Mouse (Mus musculus): ENCODE measurements around the gene Emc6. TPM values are rescaled to one million over a fixed set of nuclear protein-coding genes. Genes with fewer than 3 reads are reported as not detected.
A peak's percentile ranks its signal among the peaks of the same experiment; 100 is the strongest.

Emc6 gene
- polyA plus RNA-seq (2014; fragmentation: Nextera tagmentation; extraction: Ambion mirVana), result 95.2 and 111 TPM in 2 replicates

- no peaks in the 10 kb centered on the region for H3K27me3 ChIP-seq (ENCODE audit: control insufficient read depth, insufficient read depth, low read length)
- peak within 1 kb of the TSS; percentile 81 for H3K27ac ChIP-seq (replicated peaks; ENCODE audit: low read depth, low read length)
- peak within 1 kb of the TSS; percentile 69 for H3K4me2 ChIP-seq (ENCODE audit: low read depth, severe bottlenecking)
- H3K9ac ChIP-seq (ENCODE audit: low read length), result peak within 1 kb of the TSS; percentile 89
- no peaks in the 10 kb centered on the region for H3K9me3 ChIP-seq (ENCODE audit: control insufficient read depth, low read length)
- ATAC-seq (ENCODE audit: insufficient number of reproducible peaks, low FRiP score, low TSS enrichment, low read depth) (peak; percentile 97), DNase-seq (ENCODE audit: low spot score) (peak; percentile 96)
- peaks cover 11% of the 10 kb centered on the region for H3K4me1 ChIP-seq (ENCODE audit: control insufficient read depth, insufficient read depth, low read length)
- peaks cover 2% of the 10 kb centered on the region; the same call in 1 of the 2 replicates for H3K36me3 ChIP-seq (ENCODE audit: control insufficient read depth, insufficient read depth, low read length)
- H3K4me3 ChIP-seq (ENCODE audit: low read depth, low read length), result peak within 1 kb of the TSS; percentile 96
- WGBS, result under 1% methylated on average over 80 of the region's 81 CpGs
These were observed at the start of gene Emc6, which contains the start of gene Tax1bp3 for GRCm38 (mm10) chr11:73176608-73177508. TSS of gene Emc6 (minus strand) at chr11:73177037. TSS of gene Tax1bp3 (plus strand) at chr11:73177083.

GRCm38 (mm10) chr11:73225856-73226255 is 49.0 kb upstream of the Emc6 start:
- Histone ChIP-seq H3K9me3 (ENCODE audit: control insufficient read depth, low read length) (no peaks in the 10 kb centered on the region), H3K4me2 (ENCODE audit: low read depth, severe bottlenecking) (no peak overlapping the region), H3K27ac (replicated peaks; ENCODE audit: low read depth, low read length) (no peak overlapping the region), H3K36me3 (ENCODE audit: control insufficient read depth, insufficient read depth, low read length) (no peaks in the 10 kb centered on the region), H3K27me3 (ENCODE audit: control insufficient read depth, insufficient read depth, low read length) (no peaks in the 10 kb centered on the region), H3K4me1 (ENCODE audit: control insufficient read depth, insufficient read depth, low read length) (no peaks in the 10 kb centered on the region), H3K4me3 (ENCODE audit: low read depth, low read length) (no peak overlapping the region), H3K9ac (ENCODE audit: low read length) (no peak overlapping the region)
- WGBS, result 92% methylated on average over 6 of the region's 6 CpGs
- no peak for ATAC-seq (ENCODE audit: insufficient number of reproducible peaks, low FRiP score, low TSS enrichment, low read depth)
- DNase-seq (ENCODE audit: low spot score), result no peak

GRCm38 (mm10) chr11:73223966-73224365 is 47.1 kb upstream of the Emc6 start:
- H3K9me3 ChIP-seq (ENCODE audit: control insufficient read depth, low read length), result no peaks in the 10 kb centered on the region
- DNase-seq (ENCODE audit: low spot score) (no peak), ATAC-seq (ENCODE audit: insufficient number of reproducible peaks, low FRiP score, low TSS enrichment, low read depth) (no peak)
- H3K36me3 ChIP-seq (ENCODE audit: control insufficient read depth, insufficient read depth, low read length), result no peaks in the 10 kb centered on the region
- no peaks in the 10 kb centered on the region for H3K27me3 ChIP-seq (ENCODE audit: control insufficient read depth, insufficient read depth, low read length)
- WGBS, result 75% methylated on average over 2 of the region's 2 CpGs
- no peak overlapping the region for H3K27ac ChIP-seq (replicated peaks; ENCODE audit: low read depth, low read length)
- H3K4me3 ChIP-seq (ENCODE audit: low read depth, low read length), result no peak overlapping the region
- no peaks in the 10 kb centered on the region for H3K4me1 ChIP-seq (ENCODE audit: control insufficient read depth, insufficient read depth, low read length)
- H3K9ac ChIP-seq (ENCODE audit: low read length), result no peak overlapping the region
- no peak overlapping the region for H3K4me2 ChIP-seq (ENCODE audit: low read depth, severe bottlenecking)

- Histone ChIP-seq H3K27me3 (ENCODE audit: control insufficient read depth, insufficient read depth, low read length) (no peaks in the 10 kb centered on the region), H3K4me2 (ENCODE audit: low read depth, severe bottlenecking) (no peak overlapping the region), H3K4me3 (ENCODE audit: low read depth, low read length) (no peak overlapping the region), H3K27ac (replicated peaks; ENCODE audit: low read depth, low read length) (no peak overlapping the region), H3K9ac (ENCODE audit: low read length) (no peak overlapping the region), H3K9me3 (ENCODE audit: control insufficient read depth, low read length) (no peaks in the 10 kb centered on the region), H3K36me3 (ENCODE audit: control insufficient read depth, insufficient read depth, low read length) (no peaks in the 10 kb centered on the region), H3K4me1 (ENCODE audit: control insufficient read depth, insufficient read depth, low read length) (no peaks in the 10 kb centered on the region)
- WGBS, result 34% methylated on average over 5 of the region's 5 CpGs
- no peak for ATAC-seq (ENCODE audit: insufficient number of reproducible peaks, low FRiP score, low TSS enrichment, low read depth)
- DNase-seq (ENCODE audit: low spot score), result no peak
These were observed 46.0 kb upstream of the Emc6 start for GRCm38 (mm10) chr11:73222846-73223245.

- no peak overlapping the region for H3K9ac ChIP-seq (ENCODE audit: low read length)
- H3K4me3 ChIP-seq (ENCODE audit: low read depth, low read length), result no peak overlapping the region
- no peak overlapping the region for H3K27ac ChIP-seq (replicated peaks; ENCODE audit: low read depth, low read length)
- no peaks in the 10 kb centered on the region for H3K9me3 ChIP-seq (ENCODE audit: control insufficient read depth, low read length)
- no peak overlapping the region for H3K4me2 ChIP-seq (ENCODE audit: low read depth, severe bottlenecking)
- no peak for DNase-seq (ENCODE audit: low spot score)
- 93% methylated on average over 1 of the region's 1 CpGs for WGBS
- H3K4me1 ChIP-seq (ENCODE audit: control insufficient read depth, insufficient read depth, low read length), result no peaks in the 10 kb centered on the region
- H3K36me3 ChIP-seq (ENCODE audit: control insufficient read depth, insufficient read depth, low read length), result no peaks in the 10 kb centered on the region
- H3K27me3 ChIP-seq (ENCODE audit: control insufficient read depth, insufficient read depth, low read length), result no peaks in the 10 kb centered on the region
- ATAC-seq (ENCODE audit: insufficient number of reproducible peaks, low FRiP score, low TSS enrichment, low read depth), result no peak
These were observed 43.8 kb upstream of the Emc6 start for GRCm38 (mm10) chr11:73220651-73221050.

GRCm38 (mm10) chr11:73219671-73220070 is 42.8 kb upstream of the Emc6 start:
- Histone ChIP-seq H3K27ac (replicated peaks; ENCODE audit: low read depth, low read length) (no peak overlapping the region), H3K9me3 (ENCODE audit: control insufficient read depth, low read length) (no peaks in the 10 kb centered on the region), H3K4me3 (ENCODE audit: low read depth, low read length) (no peak overlapping the region), H3K4me1 (ENCODE audit: control insufficient read depth, insufficient read depth, low read length) (no peaks in the 10 kb centered on the region), H3K4me2 (ENCODE audit: low read depth, severe bottlenecking) (no peak overlapping the region), H3K9ac (ENCODE audit: low read length) (no peak overlapping the region), H3K36me3 (ENCODE audit: control insufficient read depth, insufficient read depth, low read length) (no peaks in the 10 kb centered on the region), H3K27me3 (ENCODE audit: control insufficient read depth, insufficient read depth, low read length) (no peaks in the 10 kb centered on the region)
- ATAC-seq (ENCODE audit: insufficient number of reproducible peaks, low FRiP score, low TSS enrichment, low read depth), result no peak
- WGBS, result 55% methylated on average over 2 of the region's 2 CpGs
- no peak for DNase-seq (ENCODE audit: low spot score)

- H3K36me3 ChIP-seq (ENCODE audit: control insufficient read depth, insufficient read depth, low read length), result no peaks in the 10 kb centered on the region
- H3K4me2 ChIP-seq (ENCODE audit: low read depth, severe bottlenecking), result no peak overlapping the region
- H3K9ac ChIP-seq (ENCODE audit: low read length), result no peak overlapping the region
- 85% methylated on average over 3 of the region's 3 CpGs for WGBS
- no peak for DNase-seq (ENCODE audit: low spot score)
- H3K27ac ChIP-seq (replicated peaks; ENCODE audit: low read depth, low read length), result no peak overlapping the region
- no peaks in the 10 kb centered on the region for H3K9me3 ChIP-seq (ENCODE audit: control insufficient read depth, low read length)
- no peak overlapping the region for H3K4me3 ChIP-seq (ENCODE audit: low read depth, low read length)
- no peaks in the 10 kb centered on the region for H3K27me3 ChIP-seq (ENCODE audit: control insufficient read depth, insufficient read depth, low read length)
- H3K4me1 ChIP-seq (ENCODE audit: control insufficient read depth, insufficient read depth, low read length), result no peaks in the 10 kb centered on the region
- ATAC-seq (ENCODE audit: insufficient number of reproducible peaks, low FRiP score, low TSS enrichment, low read depth), result no peak
These were observed 37.1 kb upstream of the Emc6 start for GRCm38 (mm10) chr11:73213956-73214355.

- ATAC-seq (ENCODE audit: insufficient number of reproducible peaks, low FRiP score, low TSS enrichment, low read depth), result no peak
- no peak overlapping the region for H3K4me2 ChIP-seq (ENCODE audit: low read depth, severe bottlenecking)
- H3K9ac ChIP-seq (ENCODE audit: low read length), result no peak overlapping the region
- no peak overlapping the region for H3K27ac ChIP-seq (replicated peaks; ENCODE audit: low read depth, low read length)
- no peaks in the 10 kb centered on the region for H3K4me1 ChIP-seq (ENCODE audit: control insufficient read depth, insufficient read depth, low read length)
- WGBS, result 84% methylated on average over 2 of the region's 2 CpGs
- no peaks in the 10 kb centered on the region for H3K9me3 ChIP-seq (ENCODE audit: control insufficient read depth, low read length)
- H3K4me3 ChIP-seq (ENCODE audit: low read depth, low read length), result no peak overlapping the region
- no peak for DNase-seq (ENCODE audit: low spot score)
- no peaks in the 10 kb centered on the region for H3K36me3 ChIP-seq (ENCODE audit: control insufficient read depth, insufficient read depth, low read length)
- H3K27me3 ChIP-seq (ENCODE audit: control insufficient read depth, insufficient read depth, low read length), result no peaks in the 10 kb centered on the region
These were observed 30.8 kb upstream of the Emc6 start for GRCm38 (mm10) chr11:73207621-73208020.
